Mouse (Mus musculus) MEL (cell line): ENCODE results near the gene Cacna1c. TPM values are rescaled to one million over a fixed set of nuclear protein-coding genes. Genes with fewer than 3 reads are reported as not detected.

Source experiments
- DNase-seq: peaks from one replicate; pipeline ENCODE4 v3.0.0; 2011; ENCODE audit warnings: low read depth, low spot score
- H3K27ac ChIP-seq: 2 replicates; pipeline ENCODE4 v1.5.1; 2012; ENCODE audit warnings: low read depth, mild to moderate bottlenecking, control low read depth, low read length, moderate library complexity; ENCODE audit not compliant: control insufficient read depth
- H3K27me3 ChIP-seq, 2 experiments: fragments of 150-350 bp in 1 of 2; sonication (generic) in 1 of 2; 2 replicates each; pipeline ENCODE4 v1.6.1; 2012; ENCODE audit warnings: low read length in 2 of 2, mild to moderate bottlenecking in 2 of 2, improper control_type of control experiment in 1 of 2, moderate library complexity in 1 of 2; ENCODE audit not compliant: insufficient read depth in 2 of 2, control insufficient read depth in 1 of 2
- H3K36me3 ChIP-seq, 2 experiments: 2 replicates each; pipeline ENCODE4 v1.6.1; 2012 to 2014; ENCODE audit warnings: low read length in 2 of 2, improper control_type of control experiment in 1 of 2, inconsistent platforms in 1 of 2, mild to moderate bottlenecking in 1 of 2; ENCODE audit not compliant: insufficient read depth in 2 of 2, control insufficient read depth in 1 of 2
- H3K4me1 ChIP-seq, 2 experiments: fragments of 150-350 bp in 1 of 2; sonication (generic) in 1 of 2; 2 replicates each; pipeline ENCODE4 v1.6.1; 2012; ENCODE audit warnings: low read length in 2 of 2, improper control_type of control experiment in 1 of 2, mild to moderate bottlenecking in 1 of 2; ENCODE audit not compliant: insufficient read depth in 2 of 2, control insufficient read depth in 1 of 2
- H3K4me3 ChIP-seq, 2 experiments: fragments of 150-350 bp in 1 of 2; sonication (generic) in 1 of 2; 2 replicates each; pipeline ENCODE4 v1.5.1; 2012; ENCODE audit warnings: low read depth in 2 of 2, low read length in 2 of 2, mild to moderate bottlenecking in 2 of 2, moderate library complexity in 2 of 2, control low read depth in 1 of 2, improper control_type of control experiment in 1 of 2; ENCODE audit not compliant: control insufficient read depth in 1 of 2, insufficient read depth in 1 of 2
- H3K79me2 ChIP-seq: 2 replicates; pipeline ENCODE4 v1.6.1; 2012; ENCODE audit warnings: mild to moderate bottlenecking, low read length, moderate library complexity; ENCODE audit not compliant: control insufficient read depth, poor library complexity, insufficient read depth
- H3K9ac ChIP-seq: 2 replicates; pipeline ENCODE4 v1.6.1; 2012; ENCODE audit warnings: low read depth, mild to moderate bottlenecking, control low read depth, low read length, moderate library complexity; ENCODE audit not compliant: control insufficient read depth, poor library complexity, severe bottlenecking
- H3K9me3 ChIP-seq: fragments of 150-350 bp; sonication (generic); replicated peaks from 2 replicates; pipeline ENCODE4 v1.6.1; 2012; ENCODE audit warnings: mild to moderate bottlenecking, low read length, improper control_type of control experiment, moderate library complexity; ENCODE audit not compliant: insufficient read depth
- BHLHE40 ChIP-seq: IDR thresholded peaks from 2 replicates; pipeline ENCODE4 v1.6.1; 2012; ENCODE audit warnings: low read depth, mild to moderate bottlenecking, inconsistent platforms, low read length, improper control_type of control experiment, borderline replicate concordance
- CHD2 ChIP-seq: IDR thresholded peaks from 2 replicates; pipeline ENCODE4 v1.6.1; 2011; ENCODE audit warnings: low read length, improper control_type of control experiment
- CTCF ChIP-seq, 3 experiments: IDR thresholded peaks in 2 of 3; conservative IDR thresholded peaks in 1 of 3; 2 replicates each; pipeline ENCODE4 v1.5.1; 2011 to 2012; ENCODE audit warnings: low read length in 3 of 3, low read depth in 2 of 3, mild to moderate bottlenecking in 2 of 3, improper control_type of control experiment in 1 of 3, inconsistent platforms in 1 of 3, mixed read lengths in 1 of 3, moderate library complexity in 1 of 3; ENCODE audit not compliant: control insufficient read depth in 1 of 3, insufficient read depth in 1 of 3, poor library complexity in 1 of 3, severe bottlenecking in 1 of 3
- ELF1 ChIP-seq: IDR thresholded peaks from 2 replicates; pipeline ENCODE4 v1.6.1; 2014; ENCODE audit warnings: low read depth, mild to moderate bottlenecking, inconsistent platforms, low read length, improper control_type of control experiment, moderate library complexity
- EP300 ChIP-seq, 2 experiments: IDR thresholded peaks; 2 replicates each; pipeline ENCODE4 v1.6.1; 2011; ENCODE audit warnings: improper control_type of control experiment in 2 of 2, low read length in 2 of 2, low read depth in 1 of 2, mild to moderate bottlenecking in 1 of 2
- ETS1 ChIP-seq: IDR thresholded peaks from 2 replicates; pipeline ENCODE4 v1.6.1; 2012; ENCODE audit warnings: low read depth, mild to moderate bottlenecking, inconsistent platforms, low read length, improper control_type of control experiment, moderate library complexity
- GABPA ChIP-seq: IDR thresholded peaks from 2 replicates; pipeline ENCODE4 v1.6.1; 2012; ENCODE audit warnings: low read depth, mild to moderate bottlenecking, inconsistent platforms, low read length, improper control_type of control experiment, moderate library complexity
- GATA1 ChIP-seq: IDR thresholded peaks from 2 replicates; pipeline ENCODE4 v1.6.1; 2011; ENCODE audit warnings: low read depth, low read length, improper control_type of control experiment
- HCFC1 ChIP-seq: IDR thresholded peaks from 2 replicates; pipeline ENCODE4 v1.6.1; 2012; ENCODE audit warnings: low read depth, mild to moderate bottlenecking, inconsistent platforms, low read length, improper control_type of control experiment, moderate library complexity
- KAT2A ChIP-seq: conservative IDR thresholded peaks from 2 replicates; pipeline ENCODE4 v1.6.1; 2012; ENCODE audit warnings: low read depth, low read length, improper control_type of control experiment, inconsistent platforms
- MAFK ChIP-seq: IDR thresholded peaks from 2 replicates; pipeline ENCODE4 v1.6.1; 2011; ENCODE audit warnings: low read depth, mild to moderate bottlenecking, low read length, improper control_type of control experiment, borderline replicate concordance
- MEF2A ChIP-seq: IDR thresholded peaks from 2 replicates; pipeline ENCODE4 v1.6.1; 2014; ENCODE audit warnings: low read depth, mild to moderate bottlenecking, inconsistent platforms, low read length, improper control_type of control experiment; ENCODE audit not compliant: poor library complexity, insufficient replicate concordance, severe bottlenecking; ENCODE audit errors: extremely low read depth
- MYC ChIP-seq: IDR thresholded peaks from 2 replicates; pipeline ENCODE4 v1.6.1; 2011; ENCODE audit warnings: low read depth, mild to moderate bottlenecking, low read length, improper control_type of control experiment, moderate library complexity
- NELFE ChIP-seq: IDR thresholded peaks from 2 replicates; pipeline ENCODE4 v1.6.1; 2011; ENCODE audit warnings: low read depth, low read length, improper control_type of control experiment
- POLR2A ChIP-seq, 2 experiments: IDR thresholded peaks; 2 replicates each; pipeline ENCODE4 v1.6.1; 2011 to 2012; ENCODE audit warnings: low read length in 2 of 2, mild to moderate bottlenecking in 2 of 2, control low read depth in 1 of 2, improper control_type of control experiment in 1 of 2, low read depth in 1 of 2, moderate library complexity in 1 of 2; ENCODE audit not compliant: control insufficient read depth in 1 of 2, insufficient read depth in 1 of 2, poor library complexity in 1 of 2
- POLR2AphosphoS2 ChIP-seq: IDR thresholded peaks from 2 replicates; pipeline ENCODE4 v1.6.1; 2011; ENCODE audit warnings: low read length, improper control_type of control experiment
- RCOR1 ChIP-seq: IDR thresholded peaks from 2 replicates; pipeline ENCODE4 v1.6.1; 2012; ENCODE audit warnings: low read depth, mild to moderate bottlenecking, inconsistent platforms, low read length, improper control_type of control experiment
- TAL1 ChIP-seq: IDR thresholded peaks from 2 replicates; pipeline ENCODE4 v1.6.1; 2012; ENCODE audit warnings: mild to moderate bottlenecking, inconsistent platforms, low read length, moderate library complexity, mixed read lengths
- USF1 ChIP-seq: IDR thresholded peaks from 2 replicates; pipeline ENCODE4 v1.6.1; 2014; ENCODE audit warnings: low read depth, mild to moderate bottlenecking, inconsistent platforms, low read length, improper control_type of control experiment, moderate library complexity
- USF2 ChIP-seq, 2 experiments: IDR thresholded peaks; 2 replicates each; pipeline ENCODE4 v1.6.1; 2011 to 2012; ENCODE audit warnings: improper control_type of control experiment in 2 of 2, low read length in 2 of 2, borderline replicate concordance in 1 of 2, inconsistent platforms in 1 of 2, low read depth in 1 of 2, mild to moderate bottlenecking in 1 of 2; ENCODE audit not compliant: insufficient read depth in 1 of 2
- ZC3H11A ChIP-seq: IDR thresholded peaks from 2 replicates; pipeline ENCODE4 v1.6.1; 2012; ENCODE audit warnings: low read depth, mild to moderate bottlenecking, inconsistent platforms, low read length, improper control_type of control experiment
- ZKSCAN1 ChIP-seq: IDR thresholded peaks from 2 replicates; pipeline ENCODE4 v1.6.1; 2012; ENCODE audit warnings: low read depth, mild to moderate bottlenecking, inconsistent platforms, low read length, improper control_type of control experiment, moderate library complexity
- ZMIZ1 ChIP-seq: IDR thresholded peaks from 2 replicates; pipeline ENCODE4 v1.6.1; 2012; ENCODE audit warnings: low read depth, mild to moderate bottlenecking, inconsistent platforms, low read length, improper control_type of control experiment, moderate library complexity
- ZNF384 ChIP-seq: IDR thresholded peaks from 2 replicates; pipeline ENCODE4 v1.6.1; 2012; ENCODE audit warnings: low read depth, mild to moderate bottlenecking, inconsistent platforms, low read length, improper control_type of control experiment
- polyA plus RNA-seq, 2 experiments: library from polyadenylated mRNA; stranded (reverse) in 1 of 2; unstranded in 1 of 2; fragments of >175 nt in 1 of 2; fragments of >200 nt in 1 of 2; gene quantifications; 2 replicates each; pipeline versions ENCODE4 v1.2.1 to v1.2.4; 2012; ENCODE audit warnings: low replicate concordance in 2 of 2, low read depth in 1 of 2; ENCODE audit not compliant: insufficient read length in 2 of 2, insufficient read depth in 1 of 2, missing spikeins in 1 of 2
- total RNA-seq: library from RNA; depleted of rRNA; stranded (reverse); fragments of 300-350 nt; gene quantifications from 2 replicates; pipeline ENCODE4 v1.2.3, GENCODE M21; 2012

Gene Cacna1c
- total and polyA plus RNA-seq, 3 experiments, result 3.4 to 4.4 TPM; not detected in 1

GRCm38 (mm10) chr6:119070351-119070750, 125.9 kb downstream of the Cacna1c start:
- Histone ChIP-seq H3K9ac (no peak overlapping the region), H3K36me3 (no peaks in the 10 kb centered on the region), H3K27ac (no peak overlapping the region), H3K27me3 (peaks cover 3 to 9% of the 10 kb centered on the region in 2 experiments; a peak in 3 of 4 replicates), H3K9me3 (no peaks in the 10 kb centered on the region), H3K4me3 (no peak overlapping the region), H3K4me1 (no peaks in the 10 kb centered on the region), H3K79me2 (no peaks in the 10 kb centered on the region)
- TF ChIP-seq TAL1 (no peak), MEF2A (no peak), USF1 (no peak), EP300 (IDR thresholded peaks at IDR 0.05; ENCODE audit: low read depth in 1 of 2, low read length in 2 of 2) (no peak), ETS1 (no peak), KAT2A (no peak), MAFK (no peak), POLR2AphosphoS2 (no peak), NELFE (no peak), ZMIZ1 (no peak), RCOR1 (no peak), GABPA (no peak), ZKSCAN1 (no peak), USF2 (IDR thresholded peaks at IDR 0.05; ENCODE audit: borderline replicate concordance in 1 of 2, insufficient read depth in 1 of 2, low read depth in 1 of 2, low read length in 2 of 2) (no peak), HCFC1 (no peak), ZNF384 (no peak), MYC (no peak), ZC3H11A (no peak), ELF1 (no peak), CTCF (IDR thresholded peaks at IDR 0.05 in 2 of 3, conservative IDR thresholded peaks at IDR 0.05 in 1 of 3; ENCODE audit: control insufficient read depth in 1 of 3, insufficient read depth in 1 of 3, low read depth in 2 of 3, low read length in 3 of 3, poor library complexity in 1 of 3, severe bottlenecking in 1 of 3) (no peak)
- no peak for DNase-seq

DNA sequence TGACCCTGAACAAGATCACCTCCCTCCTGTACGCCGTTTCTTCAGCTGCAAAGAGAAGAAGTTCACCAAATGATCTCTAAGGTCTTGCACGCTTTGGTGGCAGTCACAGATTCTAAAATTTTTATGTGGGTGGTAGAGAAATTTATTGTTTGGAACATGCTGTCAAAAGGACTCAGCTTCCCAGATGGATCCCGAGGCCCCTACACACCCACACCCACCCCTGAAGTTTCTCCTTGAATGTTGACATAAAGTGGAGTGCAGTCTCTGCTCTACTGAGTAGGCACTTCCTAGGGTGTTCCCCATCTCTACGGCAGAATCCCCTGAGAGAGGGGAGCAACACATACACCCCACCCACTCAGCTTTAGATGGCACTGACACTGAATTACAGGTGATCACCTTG, 127.1 kb downstream of the Cacna1c start:
- Histone ChIP-seq H3K36me3 (no peaks in the 10 kb centered on the region), H3K9me3 (no peaks in the 10 kb centered on the region)
- DNase-seq, result no peak
- TF ChIP-seq BHLHE40 (no peak), GATA1 (no peak), CHD2 (no peak), POLR2A (IDR thresholded peaks at IDR 0.05; ENCODE audit: control insufficient read depth in 1 of 2, insufficient read depth in 1 of 2, low read depth in 1 of 2, low read length in 2 of 2, poor library complexity in 1 of 2) (no peak)
- TF ChIP-seq, all 39 proteins: peak for 0
- Histone ChIP-seq H3K4me1 (no peaks in the 10 kb centered on the region), H3K79me2 (no peaks in the 10 kb centered on the region), H3K27me3 (peaks cover 3 to 9% of the 10 kb centered on the region in 2 experiments; a peak in 3 of 4 replicates), H3K27ac (no peak overlapping the region), H3K9ac (no peak overlapping the region), H3K4me3 (no peak overlapping the region)
